Mouse (Mus musculus): Measurements from ENCODE around the gene Slc35d1.

- TF ChIP-seq POLR2AphosphoS2 (IDR thresholded peaks at IDR 0.05; ENCODE audit: low read depth, low read length) (no peak), JUN (IDR thresholded peaks at IDR 0.05; ENCODE audit: insufficient read depth, low read depth, low read length) (no peak), CTCF (conservative IDR thresholded peaks at IDR 0.05 in 1 of 2, IDR thresholded peaks at IDR 0.05 in 1 of 2; ENCODE audit: low read depth in 2 of 2, low read length in 2 of 2) (no peak), RAD21 (IDR thresholded peaks at IDR 0.05; ENCODE audit: low read depth, low read length) (no peak)
Measured at GRCm38 (mm10) chr4:103263378-103263777, 48.4 kb upstream of the Slc35d1 start.

Data from CH12.LX (cell line).